Mouse (Mus musculus) cortical plate, adult 2 months (tissue): ENCODE results near the gene Ccdc106.

Source experiments
- CTCF ChIP-seq: fragments of 200-500 bp; IDR thresholded peaks from 2 replicates; pipeline ENCODE4 v1.5.1; 2011; ENCODE audit warnings: mild to moderate bottlenecking, control low read depth, low read length; ENCODE audit not compliant: insufficient read depth; ENCODE audit errors: extremely low read depth
- POLR2A ChIP-seq: fragments of 200-500 bp; IDR thresholded peaks from 2 replicates; pipeline ENCODE4 v1.6.1; 2011; ENCODE audit warnings: mild to moderate bottlenecking, low read length, control low read depth; ENCODE audit not compliant: insufficient read depth; ENCODE audit errors: extremely low read depth

- TF ChIP-seq CTCF (no peak), POLR2A (no peak)
These were observed 44.5 kb downstream of the Ccdc106 start for GRCm38 (mm10) chr7:5064886-5065285.
